Mouse (Mus musculus) CH12.LX (cell line): ENCODE data around the gene Myo9b. TPM values are rescaled to one million over a fixed set of nuclear protein-coding genes. Genes with fewer than 3 reads are reported as not detected.

Experiments
- DNase-seq: peaks from one replicate; pipeline ENCODE4 v3.0.0-alpha.2; 2013; ENCODE audit errors: extremely low read depth
- H3K27ac ChIP-seq: 2 replicates; pipeline ENCODE4 v1.5.1; 2012; ENCODE audit warnings: low read depth, mild to moderate bottlenecking, control low read depth, moderate library complexity; ENCODE audit not compliant: insufficient read depth
- H3K27me3 ChIP-seq: replicated peaks from 2 replicates; pipeline ENCODE3; 2012; ENCODE audit warnings: inconsistent platforms
- H3K36me3 ChIP-seq, 2 experiments: replicated peaks in 1 of 2; 2 replicates each; pipeline versions ENCODE3 to v1.6.1; 2012; ENCODE audit warnings: inconsistent platforms in 1 of 2, low read length in 1 of 2, mild to moderate bottlenecking in 1 of 2, mixed read lengths in 1 of 2, moderate library complexity in 1 of 2; ENCODE audit not compliant: control insufficient read depth in 1 of 2, insufficient read depth in 1 of 2
- H3K4me1 ChIP-seq, 2 experiments: 2 replicates each; pipeline ENCODE4 v1.6.1; 2012; ENCODE audit warnings: inconsistent platforms in 1 of 2, moderate library complexity in 1 of 2; ENCODE audit not compliant: insufficient read depth in 2 of 2, control insufficient read depth in 1 of 2
- H3K4me2 ChIP-seq: 2 replicates; pipeline ENCODE4 v1.6.1; 2012; ENCODE audit warnings: low read depth, mild to moderate bottlenecking, control low read depth; ENCODE audit not compliant: poor library complexity, insufficient read depth, severe bottlenecking
- H3K4me3 ChIP-seq, 3 experiments: fragments of 150-350 bp in 1 of 3; sonication (generic) in 1 of 3; replicated peaks in 1 of 3; 2 replicates each; pipeline versions ENCODE3 to v1.5.1; 2011 to 2012; ENCODE audit warnings: low read depth in 2 of 3, low read length in 2 of 3, mild to moderate bottlenecking in 2 of 3, moderate library complexity in 2 of 3, control low read depth in 1 of 3, improper control_type of control experiment in 1 of 3, inconsistent platforms in 1 of 3, mixed read lengths in 1 of 3; ENCODE audit not compliant: poor library complexity in 1 of 3
- H3K79me2 ChIP-seq: replicated peaks from 2 replicates; pipeline ENCODE4 v1.6.1; 2012; ENCODE audit warnings: mild to moderate bottlenecking, moderate library complexity; ENCODE audit not compliant: control insufficient read depth, poor library complexity, insufficient read depth, severe bottlenecking; ENCODE audit errors: extremely low read depth
- H3K9ac ChIP-seq: 2 replicates; pipeline ENCODE4 v1.6.1; 2012; ENCODE audit warnings: low read depth, mild to moderate bottlenecking, control low read depth, moderate library complexity; ENCODE audit not compliant: insufficient read depth
- H3K9me3 ChIP-seq: replicated peaks from 2 replicates; pipeline ENCODE3; 2012; ENCODE audit warnings: low read length, inconsistent platforms, mixed read lengths
- CTCF ChIP-seq, 2 experiments: IDR thresholded peaks in 1 of 2; conservative IDR thresholded peaks in 1 of 2; 2 replicates each; pipeline ENCODE4 v1.5.1; 2011 to 2012; ENCODE audit warnings: low read depth in 2 of 2, low read length in 2 of 2, improper control_type of control experiment in 1 of 2, inconsistent platforms in 1 of 2, mild to moderate bottlenecking in 1 of 2, moderate library complexity in 1 of 2
- E2F4 ChIP-seq: IDR thresholded peaks from 2 replicates; pipeline ENCODE4 v1.6.1; 2011; ENCODE audit warnings: low read depth, low read length, improper control_type of control experiment; ENCODE audit not compliant: insufficient replicate concordance
- ELF1 ChIP-seq: IDR thresholded peaks from 2 replicates; pipeline ENCODE4 v1.6.1; 2014; ENCODE audit warnings: low read depth, mild to moderate bottlenecking, inconsistent platforms, low read length, improper control_type of control experiment
- EP300 ChIP-seq: IDR thresholded peaks from 2 replicates; pipeline ENCODE4 v1.6.1; 2011; ENCODE audit warnings: low read length, improper control_type of control experiment
- IRF4 ChIP-seq: IDR thresholded peaks from 2 replicates; pipeline ENCODE4 v1.6.1; 2014; ENCODE audit warnings: low read depth, mild to moderate bottlenecking, inconsistent platforms, low read length, improper control_type of control experiment
- JUND ChIP-seq: conservative IDR thresholded peaks from 2 replicates; pipeline ENCODE4 v1.6.1; 2011; ENCODE audit warnings: low read depth, low read length, improper control_type of control experiment
- KAT2A ChIP-seq: IDR thresholded peaks from 2 replicates; pipeline ENCODE4 v1.6.1; 2012; ENCODE audit warnings: low read length, improper control_type of control experiment, inconsistent platforms; ENCODE audit not compliant: insufficient replicate concordance
- MAFK ChIP-seq: IDR thresholded peaks from 2 replicates; pipeline ENCODE4 v1.6.1; 2011; ENCODE audit warnings: low read length, improper control_type of control experiment; ENCODE audit not compliant: insufficient replicate concordance
- MAZ ChIP-seq: IDR thresholded peaks from 2 replicates; pipeline ENCODE4 v1.6.1; 2012; ENCODE audit warnings: low read depth, mild to moderate bottlenecking, inconsistent platforms, low read length, improper control_type of control experiment, moderate library complexity
- MXI1 ChIP-seq: IDR thresholded peaks from 2 replicates; pipeline ENCODE4 v1.6.1; 2011; ENCODE audit warnings: mild to moderate bottlenecking, low read depth, low read length, improper control_type of control experiment
- PAX5 ChIP-seq: IDR thresholded peaks from 2 replicates; pipeline ENCODE4 v1.6.1; 2012; ENCODE audit warnings: low read length, inconsistent platforms, mixed read lengths
- POLR2A ChIP-seq: IDR thresholded peaks from 2 replicates; pipeline ENCODE4 v1.6.1; 2011; ENCODE audit warnings: low read depth, mild to moderate bottlenecking, improper control_type of control experiment, low read length
- SIN3A ChIP-seq: IDR thresholded peaks from 2 replicates; pipeline ENCODE4 v1.6.1; 2012; ENCODE audit warnings: low read length, improper control_type of control experiment, inconsistent platforms
- TBP ChIP-seq: conservative IDR thresholded peaks from 2 replicates; pipeline ENCODE4 v1.6.1; 2011; ENCODE audit warnings: low read depth, low read length, improper control_type of control experiment
- USF1 ChIP-seq: IDR thresholded peaks from 2 replicates; pipeline ENCODE4 v1.6.1; 2014; ENCODE audit warnings: low read depth, mild to moderate bottlenecking, inconsistent platforms, low read length, improper control_type of control experiment
- USF2 ChIP-seq: conservative IDR thresholded peaks from 2 replicates; pipeline ENCODE4 v1.6.1; 2011; ENCODE audit warnings: low read depth, low read length, improper control_type of control experiment
- ZC3H11A ChIP-seq: IDR thresholded peaks from 2 replicates; pipeline ENCODE4 v1.6.1; 2012; ENCODE audit warnings: low read depth, mild to moderate bottlenecking, inconsistent platforms, low read length, improper control_type of control experiment
- ZMIZ1 ChIP-seq: IDR thresholded peaks from 2 replicates; pipeline ENCODE4 v1.6.1; 2012; ENCODE audit warnings: low read depth, mild to moderate bottlenecking, inconsistent platforms, low read length, improper control_type of control experiment
- ZNF384 ChIP-seq: IDR thresholded peaks from 2 replicates; pipeline ENCODE4 v1.6.1; 2012; ENCODE audit warnings: low read depth, low read length, improper control_type of control experiment, inconsistent platforms
- dilution Hi-C: fragments of 300-500 bp; cut with MboI; formaldehyde crosslinking; loops from 2 replicates; pipeline ENCODE4 v1.14.3; 2020; ENCODE audit warnings: low sequenced_read_pairs; ENCODE audit not compliant: extremely low pct_unique_long_range_greater_than_20kb, extremely low pct_ligation_motif_present
- in situ Hi-C: fragments of 300-500 bp; cut with MboI; formaldehyde crosslinking; loops from 3 replicates; pipeline ENCODE4 v1.14.3; 2019; ENCODE audit warnings: low sequenced_read_pairs, low pct_ligation_motif_present, low pct_unique_long_range_greater_than_20kb, mixed read lengths
- polyA plus RNA-seq: library from polyadenylated mRNA; unstranded; fragments of >175 nt; gene quantifications from 2 replicates; pipeline ENCODE4 v1.2.1, GENCODE M21; 2012; ENCODE audit warnings: low read depth; ENCODE audit not compliant: insufficient read length
- total RNA-seq, 2 experiments: library from RNA; depleted of rRNA; stranded (reverse); fragments of 300-350 nt in 1 of 2; fragments of >200 nt in 1 of 2; gene quantifications; 2 replicates each; pipeline ENCODE4 v1.2.3; 2012 to 2014

The Myo9b gene
- total and polyA plus RNA-seq, 3 experiments, result 14.2 to 36.2 (median 29.0) TPM

DNA sequence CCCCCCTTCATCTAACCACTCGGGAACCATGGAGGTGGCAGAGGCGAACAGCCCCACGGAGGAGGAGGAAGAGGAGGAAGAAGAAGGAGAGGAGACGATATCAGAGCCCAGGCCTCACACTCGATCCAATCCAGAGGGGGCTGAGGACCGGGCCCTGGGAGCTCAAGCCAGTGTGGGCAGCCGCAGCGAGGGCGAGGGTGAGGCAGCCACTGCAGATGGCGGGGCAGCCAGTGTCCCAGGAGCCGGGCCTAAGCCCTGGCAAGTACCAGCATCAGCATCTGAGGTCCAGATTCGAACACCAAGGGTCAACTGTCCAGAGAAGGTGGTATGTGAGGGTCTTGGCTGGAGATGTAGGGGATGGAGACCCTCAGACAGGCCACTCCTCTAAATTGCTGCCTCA, 125.2 kb downstream of the Myo9b start:
- dilution Hi-C loops, result no loop called here
- Histone ChIP-seq H3K4me2 (peak overlapping the region; percentile 78), H3K79me2 (peaks cover 6% of the 10 kb centered on the region; the same call in 1 of the 2 replicates), H3K27me3 (no peaks in the 10 kb centered on the region), H3K9ac (peak overlapping the region; percentile 87; the same call in 1 of the 2 replicates), H3K4me1 (peaks cover 5 to 30% of the 10 kb centered on the region in 2 experiments; a peak in 3 of 4 replicates), H3K27ac (no peak overlapping the region), H3K36me3 (peaks cover 22 to 37% of the 10 kb centered on the region in 2 experiments), H3K9me3 (no peaks in the 10 kb centered on the region), H3K4me3 (peak overlapping the region; percentile 74 to 97 (median 89))
- in situ Hi-C loops, result no loop called here
- TF ChIP-seq PAX5 (no peak), MXI1 (no peak), JUND (no peak), KAT2A (no peak), MAZ (no peak), ZMIZ1 (no peak), IRF4 (no peak), ZC3H11A (no peak), ELF1 (no peak), SIN3A (no peak), E2F4 (no peak), EP300 (no peak), MAFK (no peak), USF2 (no peak), USF1 (no peak)
- no peak for DNase-seq

GRCm38 (mm10) chr8:71400826-71401225, 128.3 kb downstream of the Myo9b start:
- no peaks in the 10 kb centered on the region for H3K27me3 ChIP-seq
- DNase-seq, result no peak
- no peak overlapping the region for H3K4me2 ChIP-seq
- H3K4me3 ChIP-seq, result no peak overlapping the region
- in situ Hi-C loops, result no loop called here
- peaks cover 9% of the 10 kb centered on the region; the same call in 1 of the 2 replicates for H3K79me2 ChIP-seq
- H3K36me3 ChIP-seq, result peaks cover 31 to 57% of the 10 kb centered on the region in 2 experiments
- H3K9ac ChIP-seq, result no peak overlapping the region
- H3K9me3 ChIP-seq, result no peaks in the 10 kb centered on the region
- TF ChIP-seq PAX5 (no peak), ELF1 (no peak), POLR2A (no peak), MAZ (no peak), CTCF (conservative IDR thresholded peaks at IDR 0.05 in 1 of 2, IDR thresholded peaks at IDR 0.05 in 1 of 2; ENCODE audit: low read depth in 2 of 2, low read length in 2 of 2) (no peak), EP300 (no peak), TBP (no peak), ZNF384 (no peak), SIN3A (no peak)
- peaks cover 12 to 36% of the 10 kb centered on the region in 2 experiments for H3K4me1 ChIP-seq
- no peak overlapping the region for H3K27ac ChIP-seq
- dilution Hi-C loops, result no loop called here
